Mouse (Mus musculus): Measurements from ENCODE around the gene Chrng. TPM values are rescaled to one million over a fixed set of nuclear protein-coding genes. Genes with fewer than 3 reads are reported as not detected.

The Chrng gene
- polyA plus RNA-seq (2017; shearing (Covaris generic)), result 0.06 TPM

GRCm38 (mm10) chr1:87204465-87204864 lies at the start of gene Chrng:
Gene Chrng, plus strand, starts transcription at chr1:87204657.

GRCm38 (mm10) chr1:87156199-87156587 lies 48.3 kb upstream of the Chrng start, which contains the start of gene Ecel1:
Gene Ecel1, minus strand, starts transcription at chr1:87156521.

GRCm38 (mm10) chr1:87183013-87183412 lies 21.4 kb upstream of the Chrng start, which contains the start of gene Prss56:
Gene Prss56, plus strand, starts transcription at chr1:87183313.

GRCm38 (mm10) chr1:87190429-87190828 lies 14.0 kb upstream of the Chrng start, which contains the start of gene Chrnd:
Gene Chrnd, plus strand, starts transcription at chr1:87190607.

GRCm38 (mm10) chr1:87213735-87214704 lies 9.6 kb downstream of the Chrng start, which contains the start of gene Eif4e2:
Gene Eif4e2, plus strand, starts transcription at chr1:87213914.

Other genes with a start within 250 kb of the Chrng start
- gene Alppl2, start 114.7 kb upstream of the Chrng start, polyA plus RNA-seq (2017; shearing (Covaris generic)), result not detected
- not detected for gene Alpi, start 103.1 kb upstream of the Chrng start, polyA plus RNA-seq (2017; shearing (Covaris generic))
- gene Akp3, start 79.7 kb upstream of the Chrng start, polyA plus RNA-seq (2017; shearing (Covaris generic)), result not detected
- gene Ecel1, start 48.1 kb upstream of the Chrng start, polyA plus RNA-seq (2017; shearing (Covaris generic)), result 0.08 TPM
- not detected for gene Prss56, start 21.3 kb upstream of the Chrng start, polyA plus RNA-seq (2017; shearing (Covaris generic))
- gene Chrnd, start 14.1 kb upstream of the Chrng start, polyA plus RNA-seq (2017; shearing (Covaris generic)), result not detected
- 120 TPM for gene Eif4e2, start 9.3 kb downstream of the Chrng start, polyA plus RNA-seq (2017; shearing (Covaris generic))
- gene Efhd1, start 59.7 kb downstream of the Chrng start, polyA plus RNA-seq (2017; shearing (Covaris generic)), result 0.10 TPM
- 66.9 TPM for gene Gigyf2, start 122.3 kb downstream of the Chrng start, polyA plus RNA-seq (2017; shearing (Covaris generic))
- 0.32 TPM for gene Kcnj13, start 190.1 kb downstream of the Chrng start, polyA plus RNA-seq (2017; shearing (Covaris generic))